Mouse (Mus musculus) thymus, adult 18-20 months (tissue): Measurements from ENCODE around the gene Zfp809.

ENCODE experiments used
- DNase-seq, 2 experiments: peaks; one replicate each; pipeline ENCODE4 v3.0.0; 2022; ENCODE audit warnings: mixed read lengths in 2 of 2

The Zfp809 gene

GRCm38 (mm10) chr9:22268886-22269285 lies 43.4 kb downstream of the Zfp809 start:
- no peak for DNase-seq

- no peak for DNase-seq
Measured at GRCm38 (mm10) chr9:22278733-22279132, 53.2 kb downstream of the Zfp809 start.
